Mouse (Mus musculus) induced T-regulatory cell, adult 2 months (primary cell): ENCODE measurements at regions not wholly inside any gene's neighbourhood (a gene's known extent, or its start where the extent isn't known, plus 50 kb on each side); places are given as distances from the start of the nearest gene placed in this dataset.

Experiments
- DNase-seq: peaks from one replicate; pipeline ENCODE4 v3.0.0-alpha.2; 2012; ENCODE audit warnings: low read depth

DNA sequence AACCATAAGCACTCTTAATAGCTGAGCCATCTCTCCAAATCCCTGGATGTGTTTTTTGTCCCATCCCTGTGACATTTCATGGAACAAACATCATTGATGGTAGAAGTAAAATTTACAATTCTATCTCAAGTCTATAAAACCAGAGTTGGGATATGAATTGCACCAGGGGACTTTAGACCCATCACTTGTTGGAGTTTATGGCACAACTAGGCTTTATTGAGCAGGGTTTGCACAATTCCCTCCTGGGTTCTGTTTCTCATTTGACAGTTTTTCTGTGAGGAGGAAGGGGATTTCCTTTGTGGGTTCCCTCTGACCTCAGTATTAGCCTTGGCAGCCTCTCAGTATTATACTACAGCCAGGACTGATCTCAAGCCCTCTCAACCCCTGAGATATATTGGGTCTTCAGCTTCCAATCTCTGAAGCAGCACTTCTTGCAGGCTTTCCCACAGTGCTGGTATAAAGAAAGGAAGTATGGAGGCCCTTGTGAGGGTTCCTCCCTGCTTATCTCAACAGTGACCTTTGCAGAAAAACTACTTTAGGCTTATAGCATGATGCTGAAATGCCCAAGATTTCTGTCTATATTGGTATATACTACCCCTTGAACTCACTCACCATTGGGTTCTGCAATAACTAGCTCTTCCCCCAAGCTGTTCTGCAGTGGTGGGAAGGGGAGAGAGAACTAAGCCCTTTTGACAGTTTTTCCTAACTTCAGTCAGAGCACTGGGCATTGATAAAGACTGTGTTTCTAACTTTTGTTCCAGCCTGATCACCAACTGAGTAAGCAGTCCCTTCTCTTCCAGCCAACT is 582.4 kb downstream of the 1190002N15Rik start:
- no peak for DNase-seq

DNA sequence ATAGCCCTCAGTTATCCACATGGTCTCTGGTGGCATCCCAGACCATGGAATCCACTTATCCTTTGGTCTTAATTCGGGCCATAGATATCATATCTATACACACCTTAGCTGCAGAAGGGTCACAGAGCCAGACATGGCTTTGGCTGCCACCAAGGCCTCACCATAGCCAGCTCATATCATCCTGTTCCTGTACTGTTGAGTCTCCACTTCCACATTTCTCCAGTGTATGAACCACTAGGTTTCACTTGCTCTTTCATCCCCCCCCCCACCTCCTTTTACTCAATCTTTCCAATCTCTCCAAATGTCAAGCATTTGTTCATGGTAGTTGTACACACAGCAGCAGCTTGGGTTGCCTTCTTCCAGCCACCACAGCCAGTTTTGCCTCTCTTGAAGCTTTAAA is 589.2 kb downstream of the 1190002N15Rik start:
- DNase-seq = no peak

DNA sequence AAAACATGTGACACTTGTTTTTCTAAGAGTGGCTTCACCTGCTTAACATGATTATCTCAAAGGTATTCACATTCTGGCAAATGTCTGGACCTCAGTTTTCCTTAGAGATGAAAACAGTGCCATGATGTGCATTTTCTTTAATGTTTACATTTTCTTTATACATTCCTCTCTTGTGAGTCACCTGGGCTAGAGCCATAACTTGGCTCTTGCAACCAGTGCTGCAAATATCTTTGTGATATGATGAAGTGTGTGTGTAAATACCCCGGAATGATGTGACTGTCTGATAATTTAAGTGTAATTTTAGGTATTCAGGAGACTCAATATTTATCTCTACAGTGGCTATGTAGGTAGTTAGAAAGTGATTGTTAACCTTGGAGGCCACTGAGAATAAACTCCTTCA is 590.8 kb downstream of the 1190002N15Rik start:
- DNase-seq = no peak

DNA sequence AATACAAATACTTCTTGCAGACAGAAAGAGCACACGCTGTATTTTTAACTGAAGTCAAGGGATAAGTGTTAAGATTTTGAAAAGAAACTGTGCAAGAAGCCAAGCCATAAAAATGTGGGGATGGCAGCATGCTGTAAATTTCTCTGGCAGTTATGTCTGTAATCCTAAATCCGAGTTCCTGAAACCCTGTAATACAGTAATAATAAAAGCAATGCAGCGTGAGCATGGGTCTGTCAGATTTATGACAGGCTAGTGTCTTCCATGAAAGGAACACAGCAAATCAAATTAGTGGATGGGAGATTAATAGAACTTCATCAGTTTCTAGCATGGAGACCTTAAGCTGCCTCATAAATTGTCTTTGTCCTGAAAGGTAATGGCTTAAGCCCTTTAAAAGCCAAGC is 597.7 kb downstream of the 1190002N15Rik start:
- no peak for DNase-seq

DNA sequence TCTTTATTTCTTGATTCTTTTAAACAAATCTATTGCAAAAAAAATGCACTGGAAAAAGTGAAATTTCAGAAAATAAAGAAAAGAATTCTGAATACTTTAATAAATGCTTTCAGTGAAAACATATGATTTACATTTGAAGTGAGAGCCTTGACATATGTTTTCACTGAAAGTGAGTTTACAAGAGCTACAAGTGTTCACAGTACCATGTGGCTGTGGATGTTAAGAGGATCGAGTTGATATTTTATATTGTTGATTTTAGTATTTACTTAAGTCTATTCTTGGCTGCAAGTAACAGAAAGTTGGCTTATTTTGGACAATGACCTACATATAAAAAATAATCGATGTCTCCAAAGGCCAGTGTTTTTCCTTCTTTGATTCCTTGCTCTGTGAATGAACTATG is 607.2 kb downstream of the 1190002N15Rik start:
- DNase-seq = no peak

DNA sequence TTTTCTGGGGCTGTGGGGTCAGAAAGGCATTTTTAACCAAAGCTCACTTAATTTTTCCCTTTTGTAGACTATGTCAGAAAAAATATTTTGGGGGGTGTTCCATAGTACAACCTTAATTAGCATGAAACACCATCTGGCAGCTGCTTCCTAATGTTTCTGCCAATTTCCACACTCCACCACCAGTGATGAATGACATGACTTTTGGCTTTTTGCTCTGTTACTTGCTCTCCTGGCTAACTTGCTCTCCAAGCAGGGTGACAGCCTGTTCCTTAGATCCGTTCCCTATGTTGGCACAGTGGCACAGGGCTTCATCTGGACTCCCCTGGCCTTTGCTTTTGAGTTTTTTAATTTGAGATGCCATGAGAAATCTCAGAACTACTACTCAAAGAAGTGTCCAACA is 648.6 kb downstream of the 1190002N15Rik start:
- no peak for DNase-seq

DNA sequence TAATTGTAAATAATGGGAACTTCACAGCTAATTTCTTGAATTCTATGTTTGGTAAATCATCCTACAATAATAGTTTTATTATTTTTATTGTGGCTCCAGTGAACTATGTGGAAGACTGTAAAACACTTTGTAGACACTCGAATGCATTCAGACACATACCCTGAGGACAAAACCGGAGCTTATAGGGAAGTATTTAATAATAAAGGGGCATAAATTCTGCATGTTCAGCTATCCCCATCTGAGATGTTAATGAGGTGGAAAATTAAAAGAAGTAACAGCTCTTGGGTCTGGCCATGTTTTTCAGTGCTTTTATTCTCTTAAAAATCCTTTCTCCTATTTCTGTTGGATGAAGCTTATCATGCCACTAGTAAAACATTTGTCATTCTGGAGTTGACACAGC is 657.8 kb downstream of the 1190002N15Rik start:
- no peak for DNase-seq

DNA sequence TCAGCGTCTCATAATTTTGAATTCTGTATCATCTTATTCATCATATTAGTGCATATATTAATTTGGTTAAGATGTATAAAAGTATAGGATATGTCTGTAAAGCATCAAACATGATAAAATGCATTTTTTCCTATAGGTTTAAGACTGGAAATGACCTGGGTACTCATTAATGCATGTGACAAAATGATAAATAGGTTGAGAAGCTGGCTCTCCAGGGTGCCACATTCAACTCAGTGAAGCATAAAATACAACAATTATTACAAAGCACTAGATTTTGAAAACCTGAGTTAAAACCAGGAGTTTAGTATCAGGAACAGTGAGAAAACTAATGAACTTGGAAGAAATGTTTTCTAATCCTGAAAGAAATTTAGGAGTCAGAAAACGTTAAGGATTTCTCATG is 658.3 kb downstream of the 1190002N15Rik start:
- no peak for DNase-seq

DNA sequence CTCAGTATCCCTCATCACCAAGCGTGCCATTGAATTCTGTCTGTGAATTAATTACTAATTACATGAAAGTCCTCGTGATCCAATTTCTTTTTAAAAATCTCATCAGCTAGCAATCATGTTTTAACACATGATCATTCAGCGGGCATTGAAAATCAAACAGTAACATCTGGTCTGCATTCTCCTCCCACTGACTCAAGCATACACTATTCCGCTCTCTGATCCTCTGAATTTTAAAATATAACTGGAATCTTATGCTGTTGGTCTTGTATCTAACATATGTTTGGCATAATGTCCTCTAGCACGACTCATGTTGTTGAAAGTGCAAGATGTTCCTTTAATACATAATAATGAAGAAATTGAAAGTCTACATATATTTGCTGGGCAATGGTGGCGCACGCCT is 667.1 kb downstream of the 1190002N15Rik start:
- DNase-seq = no peak

DNA sequence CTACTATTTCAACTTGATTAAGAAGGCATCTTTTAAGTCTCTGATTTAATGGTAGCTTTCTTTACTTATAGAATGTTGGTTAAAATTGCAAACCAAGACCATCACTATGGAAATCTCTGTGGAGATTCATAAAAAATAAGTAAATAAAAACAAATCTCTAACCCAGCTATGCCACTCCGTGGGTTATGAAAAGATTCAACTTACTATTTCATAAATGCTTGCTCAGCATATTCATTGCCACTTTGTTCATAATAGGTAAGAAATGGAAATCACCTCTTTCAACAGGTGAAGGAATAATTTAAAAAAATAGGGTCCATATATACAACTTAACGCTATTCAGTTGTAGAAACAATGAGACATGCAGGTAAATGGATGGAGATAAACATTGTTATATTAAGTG is 679.9 kb downstream of the 1190002N15Rik start:
- DNase-seq = no peak

DNA sequence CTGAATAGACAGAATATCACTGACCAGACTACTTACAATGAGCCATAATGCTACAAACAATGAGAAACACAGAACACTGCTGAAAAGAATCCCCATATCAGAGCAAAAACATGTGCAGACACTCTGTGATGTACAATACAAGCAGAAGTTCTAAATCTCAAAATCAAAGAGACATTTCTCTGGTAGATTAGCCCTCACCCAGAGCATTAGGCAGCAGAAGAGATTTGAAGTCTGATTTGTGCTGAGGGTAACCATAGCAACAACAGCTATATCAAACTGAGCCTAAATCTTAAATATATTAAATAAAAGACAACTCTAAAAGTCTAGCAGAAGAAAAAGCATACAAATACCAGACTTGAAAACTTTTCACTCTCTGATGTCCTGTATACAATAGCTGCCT is 691.5 kb downstream of the 1190002N15Rik start:
- no peak for DNase-seq

DNA sequence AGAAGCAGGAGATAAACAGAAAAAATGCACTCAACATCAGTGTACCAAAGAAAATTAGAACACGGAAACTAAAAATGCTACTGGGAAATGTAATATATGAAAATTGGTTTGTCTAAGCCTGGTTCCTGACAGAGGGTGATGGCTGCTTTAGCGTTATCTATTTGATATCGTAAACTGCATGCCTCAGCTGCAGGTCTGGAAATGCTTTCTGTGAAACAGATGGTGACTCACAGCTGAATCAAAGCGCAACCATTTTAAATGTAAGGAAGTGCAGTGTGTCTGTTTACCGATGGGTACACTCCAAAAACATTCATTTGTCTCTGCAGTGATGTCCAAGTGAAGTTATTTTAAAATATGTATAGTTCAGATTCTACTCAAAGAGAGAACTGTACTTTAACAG is 694.0 kb downstream of the 1190002N15Rik start:
- DNase-seq = no peak
